Mouse (Mus musculus) adrenal gland, postnatal 36 days (tissue): ENCODE results near the gene Alg6. TPM values are rescaled to one million over a fixed set of nuclear protein-coding genes. Genes with fewer than 3 reads are reported as not detected.

Experiments used
- total RNA-seq, 2 experiments: library from RNA; stranded (reverse); gene quantifications; 2 replicates each; pipeline ENCODE4 v1.2.3; 2021

Gene Alg6
- total RNA-seq, 2 experiments from 2014 or later = 6.1 to 7.6 TPM

Other genes with a start within 250 kb of the Alg6 start
- 1 to 10 TPM in 1 of 2 experiments, under 1 TPM in 1; 0.40 to 1.1 TPM for gene Foxd3, start 59.4 kb upstream of the Alg6 start, total RNA-seq
- 1 to 10 TPM; 5.0 to 8.6 TPM for gene Efcab7, start 113.5 kb downstream of the Alg6 start, total RNA-seq
- gene Pgm1, start 213.8 kb downstream of the Alg6 start, total RNA-seq = 100 to 1,000 TPM in 1 of 2 experiments, 10 to 100 TPM in 1; 68.0 to 115 TPM
- gene Itgb3bp, start 214.1 kb downstream of the Alg6 start, total RNA-seq = 1 to 10 TPM; 5.1 to 6.2 TPM